Mouse (Mus musculus) neural tube, embryonic 15.5 days (tissue): ENCODE results near the gene Fbxl18. TPM values are rescaled to one million over a fixed set of nuclear protein-coding genes. Genes with fewer than 3 reads are reported as not detected.
A peak's percentile ranks its signal among the peaks of the same experiment; 100 is the strongest.

ENCODE experiments used
- ATAC-seq: fragments of 200-750 bp; cut with Nextera tagmentation; 2 replicates; pipeline ENCODE4 v1.8.0; 2017; ENCODE audit warnings: mild to moderate bottlenecking, moderate TSS enrichment, moderate library complexity; ENCODE audit not compliant: low FRiP score
- H3K27ac ChIP-seq: fragments of 300-500 bp; sonication (generic); replicated peaks from 2 replicates; pipeline ENCODE4 v1.5.1; 2015; ENCODE audit warnings: mild to moderate bottlenecking, inconsistent platforms
- H3K27me3 ChIP-seq: fragments of 300-500 bp; sonication (generic); replicated peaks from 2 replicates; pipeline ENCODE4 v1.6.1; 2015; ENCODE audit warnings: inconsistent platforms
- H3K36me3 ChIP-seq: fragments of 300-500 bp; sonication (generic); 2 replicates; pipeline ENCODE4 v1.6.1; 2015; ENCODE audit warnings: inconsistent platforms
- H3K4me1 ChIP-seq: fragments of 300-500 bp; sonication (generic); 2 replicates; pipeline ENCODE4 v1.6.1; 2015; ENCODE audit warnings: inconsistent platforms
- H3K4me2 ChIP-seq: fragments of 300-500 bp; sonication (generic); 2 replicates; pipeline ENCODE4 v1.6.1; 2015; ENCODE audit warnings: inconsistent platforms, mild to moderate bottlenecking, moderate library complexity
- H3K4me3 ChIP-seq: fragments of 300-500 bp; sonication (generic); replicated peaks from 2 replicates; pipeline ENCODE4 v1.5.1; 2015; ENCODE audit warnings: mild to moderate bottlenecking, inconsistent platforms
- H3K9ac ChIP-seq: fragments of 300-500 bp; sonication (generic); replicated peaks from 2 replicates; pipeline ENCODE4 v1.6.1; 2015; ENCODE audit warnings: mild to moderate bottlenecking, inconsistent platforms
- H3K9me3 ChIP-seq: fragments of 300-500 bp; sonication (generic); replicated peaks from 2 replicates; pipeline ENCODE4 v1.6.1; 2016; ENCODE audit warnings: inconsistent platforms
- WGBS: fragments of 180-500 bp; shearing (Covaris S2); methylation state at CpG from one replicate; pipeline ENCODE4 v1.1.7; 2015; ENCODE audit warnings: mixed read lengths; 5-methylcytosine and 5-hydroxymethylcytosine counted together
- polyA plus RNA-seq: library from polyadenylated mRNA; unstranded; fragments of >200 nt; fragmentation: Nextera tagmentation; extraction: Ambion mirVana; gene quantifications from 2 replicates; pipeline ENCODE4 v1.2.1, GENCODE M21; 2015

Gene Fbxl18
- polyA plus RNA-seq, 1 experiment from 2014 or later: 29.4 TPM

GRCm38 (mm10) chr5:142912320-142912719 is 17.1 kb upstream of the Fbxl18 start:
- no peaks in the 10 kb centered on the region for H3K9me3 ChIP-seq
- no peaks in the 10 kb centered on the region for H3K36me3 ChIP-seq
- 94% methylated on average over 3 of the region's 3 CpGs for WGBS
- no peak overlapping the region for H3K4me2 ChIP-seq
- no peaks in the 10 kb centered on the region for H3K27me3 ChIP-seq
- no peak overlapping the region for H3K9ac ChIP-seq
- H3K4me3 ChIP-seq: no peak overlapping the region
- peaks cover 27% of the 10 kb centered on the region for H3K4me1 ChIP-seq
- H3K27ac ChIP-seq: no peak overlapping the region
- no peak for ATAC-seq

GRCm38 (mm10) chr5:142911629-142912028 is 16.4 kb upstream of the Fbxl18 start:
- Histone ChIP-seq H3K27ac (no peak overlapping the region), H3K4me3 (no peak overlapping the region), H3K4me1 (peaks cover 32% of the 10 kb centered on the region), H3K27me3 (no peaks in the 10 kb centered on the region), H3K9ac (no peak overlapping the region), H3K9me3 (no peaks in the 10 kb centered on the region), H3K36me3 (no peaks in the 10 kb centered on the region), H3K4me2 (no peak overlapping the region)
- no peak for ATAC-seq
- 89% methylated on average over 2 of the region's 2 CpGs for WGBS

DNA sequence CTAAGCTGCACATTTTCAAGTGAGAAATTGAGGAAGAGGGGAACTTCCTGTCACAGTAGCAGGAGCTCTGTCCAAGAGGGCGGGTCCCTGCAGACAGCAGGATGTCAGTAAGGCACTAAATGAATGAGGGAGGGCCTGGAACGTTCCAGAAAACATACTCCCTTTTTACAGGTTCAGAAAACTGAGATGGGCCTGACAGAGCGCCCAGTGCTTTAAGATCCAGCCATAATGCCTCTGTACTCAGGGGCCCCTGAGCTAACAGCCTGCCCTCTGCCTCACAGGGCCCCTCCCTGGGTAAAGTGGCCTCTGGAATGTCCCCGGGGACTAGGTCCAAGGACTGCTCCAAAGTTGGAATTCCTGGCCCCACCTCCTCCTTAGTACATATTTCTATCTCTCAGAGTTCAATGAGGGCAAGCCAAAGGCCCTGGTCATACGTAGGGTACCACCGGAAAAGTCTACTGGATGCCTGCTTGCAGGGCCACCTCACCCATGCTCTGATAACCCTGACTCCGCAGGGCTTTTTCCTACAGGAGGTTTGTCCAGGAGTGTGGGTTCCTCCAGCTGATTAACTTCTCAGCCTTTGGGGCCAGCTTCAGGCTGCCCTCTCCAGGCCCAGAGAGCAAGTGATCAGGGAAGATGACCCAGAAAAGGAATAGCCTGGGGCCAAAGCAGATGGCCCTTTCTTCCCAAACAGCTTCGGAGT is 14.5 kb upstream of the Fbxl18 start:
- Histone ChIP-seq H3K9me3 (no peaks in the 10 kb centered on the region), H3K27ac (peak overlapping the region; percentile 100), H3K4me3 (no peak overlapping the region), H3K27me3 (no peaks in the 10 kb centered on the region), H3K9ac (no peak overlapping the region), H3K4me2 (no peak overlapping the region), H3K36me3 (peaks cover 7% of the 10 kb centered on the region), H3K4me1 (peaks cover 36% of the 10 kb centered on the region)
- no peak for ATAC-seq
- 52% methylated on average over 8 of the region's 8 CpGs for WGBS

- no peak overlapping the region for H3K4me3 ChIP-seq
- H3K27me3 ChIP-seq: no peaks in the 10 kb centered on the region
- ATAC-seq: no peak
Measured at GRCm38 (mm10) chr5:142908941-142909575, 13.8 kb upstream of the Fbxl18 start.

GRCm38 (mm10) chr5:142907803-142908559 is 12.8 kb upstream of the Fbxl18 start:
- no peak overlapping the region for H3K4me3 ChIP-seq
- H3K9ac ChIP-seq: no peak overlapping the region
- no peaks in the 10 kb centered on the region for H3K27me3 ChIP-seq
- peaks cover 51% of the 10 kb centered on the region for H3K4me1 ChIP-seq
- no peak for ATAC-seq
- H3K4me2 ChIP-seq: peak overlapping the region; percentile 72
- H3K36me3 ChIP-seq: peaks cover 21% of the 10 kb centered on the region
- peak overlapping the region; percentile 100 for H3K27ac ChIP-seq
- 75% methylated on average over 5 of the region's 5 CpGs for WGBS
- H3K9me3 ChIP-seq: no peaks in the 10 kb centered on the region

More at GRCm38 (mm10) chr5:142908941-142909575, 13.8 kb upstream of the Fbxl18 start:
- H3K27ac ChIP-seq: peak overlapping the region; percentile 100
- peaks cover 42% of the 10 kb centered on the region for H3K4me1 ChIP-seq
- no peaks in the 10 kb centered on the region for H3K9me3 ChIP-seq
- H3K9ac ChIP-seq: no peak overlapping the region
- peaks cover 13% of the 10 kb centered on the region for H3K36me3 ChIP-seq
- H3K4me2 ChIP-seq: no peak overlapping the region
- 20% methylated on average over 5 of the region's 5 CpGs for WGBS

DNA sequence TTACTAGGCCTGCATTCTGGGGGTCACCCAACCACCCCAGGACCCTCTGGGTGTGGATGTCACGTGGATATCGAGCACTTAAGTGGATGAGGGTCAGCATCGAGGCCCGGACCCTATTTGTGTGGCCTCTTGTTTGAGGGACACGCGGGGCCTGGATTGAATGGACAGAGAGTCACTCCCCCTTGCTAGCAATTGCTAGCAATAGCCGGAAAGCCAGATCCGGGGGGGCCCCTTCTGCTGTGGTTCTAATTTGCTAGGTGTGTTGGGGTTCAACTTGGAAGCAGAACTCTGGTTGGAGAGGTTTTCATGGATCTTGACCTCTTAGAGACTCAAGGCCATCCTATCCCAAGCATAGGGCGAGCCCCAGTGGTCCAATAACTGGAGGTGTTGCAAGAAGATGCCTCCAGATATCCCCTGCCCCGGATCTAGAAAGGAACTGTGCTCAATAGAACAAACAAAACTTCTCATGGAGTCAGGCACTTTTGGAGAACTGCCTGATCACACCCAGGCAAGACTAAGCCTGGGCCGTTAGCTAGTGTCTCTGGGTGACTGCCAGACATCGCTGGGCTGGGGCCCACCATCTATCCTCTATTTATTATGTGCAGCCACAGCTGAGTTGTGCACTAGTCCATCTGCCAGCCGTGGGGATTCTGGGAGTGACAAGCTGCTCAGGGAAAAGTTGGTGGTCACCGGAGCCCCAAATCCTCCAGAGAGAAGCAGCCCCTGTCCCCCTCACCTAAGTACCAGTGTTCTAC is 12.0 kb upstream of the Fbxl18 start:
- H3K4me3 ChIP-seq: peak overlapping the region; percentile 89
- peaks cover 29% of the 10 kb centered on the region for H3K36me3 ChIP-seq
- no peaks in the 10 kb centered on the region for H3K9me3 ChIP-seq
- ATAC-seq: no peak; the same call in 1 of the 2 replicates
- H3K27ac ChIP-seq: peak overlapping the region; percentile 100
- H3K4me1 ChIP-seq: peaks cover 59% of the 10 kb centered on the region
- WGBS: 15% methylated on average over 14 of the region's 14 CpGs
- peak overlapping the region; percentile 59 for H3K9ac ChIP-seq
- H3K4me2 ChIP-seq: peak overlapping the region; percentile 72
- H3K27me3 ChIP-seq: no peaks in the 10 kb centered on the region

- Histone ChIP-seq H3K27ac (peak within 1 kb of the TSS; percentile 100), H3K4me2 (peak within 1 kb of the TSS; percentile 72), H3K9me3 (no peaks in the 10 kb centered on the region), H3K36me3 (peaks cover 35% of the 10 kb centered on the region), H3K4me1 (peaks cover 61% of the 10 kb centered on the region), H3K4me3 (peak within 1 kb of the TSS; percentile 89), H3K9ac (peak within 1 kb of the TSS; percentile 100), H3K27me3 (no peaks in the 10 kb centered on the region)
- ATAC-seq: peak; percentile 87
- WGBS: under 1% methylated on average over 40 of the region's 41 CpGs
Measured at GRCm38 (mm10) chr5:142906532-142907047, 11.4 kb upstream of the Fbxl18 start, which contains the start of gene Actb. TSS of gene Actb (minus strand) at chr5:142906754.

GRCm38 (mm10) chr5:142905725-142906531 is 10.7 kb upstream of the Fbxl18 start:
- H3K4me2 ChIP-seq: peak overlapping the region; percentile 72
- peak; percentile 89 for ATAC-seq
- peaks cover 42% of the 10 kb centered on the region for H3K36me3 ChIP-seq
- H3K9me3 ChIP-seq: no peaks in the 10 kb centered on the region
- peak overlapping the region; percentile 100 for H3K27ac ChIP-seq
- peak overlapping the region; percentile 100 for H3K9ac ChIP-seq
- H3K4me3 ChIP-seq: peak overlapping the region; percentile 89
- peaks cover 64% of the 10 kb centered on the region for H3K4me1 ChIP-seq
- no peaks in the 10 kb centered on the region for H3K27me3 ChIP-seq
- WGBS: under 1% methylated on average over 72 of the region's 84 CpGs

GRCm38 (mm10) chr5:142905038-142905695 is 9.9 kb upstream of the Fbxl18 start:
- Histone ChIP-seq H3K4me2 (peak overlapping the region; percentile 66), H3K27ac (peak overlapping the region; percentile 100), H3K4me1 (peaks cover 64% of the 10 kb centered on the region), H3K4me3 (peak overlapping the region; percentile 89), H3K9ac (peak overlapping the region; percentile 100), H3K9me3 (no peaks in the 10 kb centered on the region), H3K27me3 (no peaks in the 10 kb centered on the region), H3K36me3 (peaks cover 49% of the 10 kb centered on the region)
- ATAC-seq: peak; percentile 2; the same call in 1 of the 2 replicates
- 3% methylated on average over 27 of the region's 27 CpGs for WGBS
